Mouse (Mus musculus) 416B (cell line): ENCODE results near the gene Ttc30a2.
"Not testable (repeated sequence)": the region's sequence is repeated elsewhere in the genome, so short reads cannot be mapped to it uniquely, and the experiment has no call there.

Experiments used
- DNase-seq: peaks from one replicate; pipeline ENCODE4 v3.0.0; 2011; ENCODE audit warnings: low read depth

Ttc30a2 gene

DNA sequence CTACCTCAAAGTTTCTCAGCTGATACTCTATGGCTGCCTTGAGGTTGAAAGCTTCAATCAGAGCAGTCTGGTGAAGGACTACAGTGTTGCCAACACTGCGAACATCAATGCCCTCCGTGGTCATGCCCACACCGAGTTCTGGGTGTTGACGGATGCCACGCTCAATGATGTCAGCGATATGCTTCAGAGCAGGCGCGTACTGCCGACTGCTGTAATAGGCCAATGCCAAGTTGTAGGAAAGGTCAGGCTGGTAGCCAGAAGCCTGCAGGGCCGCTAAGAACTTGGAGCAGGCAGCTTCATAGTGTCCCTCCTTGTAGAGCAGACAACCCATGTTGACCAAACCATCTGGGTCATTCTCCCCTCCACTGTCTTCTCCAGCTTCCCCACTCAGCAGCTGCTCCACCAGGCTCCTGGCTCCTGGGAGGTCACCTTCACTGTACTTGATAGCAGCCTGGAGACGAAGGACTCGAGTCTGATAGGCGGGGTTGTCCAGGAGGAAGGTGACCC lies 3.0 kb upstream of the Ttc30a2 start:
- not testable (repeated sequence) for DNase-seq

DNA sequence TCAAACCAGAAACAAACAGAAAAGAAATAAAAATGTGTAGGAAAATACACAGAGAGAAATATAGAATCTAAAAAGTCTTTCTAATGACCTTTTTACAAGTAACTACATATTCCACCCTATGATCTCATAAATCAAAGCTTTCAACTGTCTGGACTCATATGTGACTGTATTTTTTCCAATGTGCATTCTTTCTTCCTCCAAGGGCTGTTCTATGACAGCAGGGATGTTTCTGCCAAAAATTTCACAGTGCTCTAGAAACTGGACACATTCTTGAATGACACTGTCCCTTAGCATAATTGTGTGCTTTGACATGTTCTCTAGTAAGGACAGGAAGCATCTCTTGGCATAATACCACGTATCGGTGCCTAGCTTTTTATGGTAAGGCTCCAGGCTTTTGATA lies 1.9 kb downstream of the Ttc30a2 start:
- DNase-seq, result not testable (repeated sequence)

DNA sequence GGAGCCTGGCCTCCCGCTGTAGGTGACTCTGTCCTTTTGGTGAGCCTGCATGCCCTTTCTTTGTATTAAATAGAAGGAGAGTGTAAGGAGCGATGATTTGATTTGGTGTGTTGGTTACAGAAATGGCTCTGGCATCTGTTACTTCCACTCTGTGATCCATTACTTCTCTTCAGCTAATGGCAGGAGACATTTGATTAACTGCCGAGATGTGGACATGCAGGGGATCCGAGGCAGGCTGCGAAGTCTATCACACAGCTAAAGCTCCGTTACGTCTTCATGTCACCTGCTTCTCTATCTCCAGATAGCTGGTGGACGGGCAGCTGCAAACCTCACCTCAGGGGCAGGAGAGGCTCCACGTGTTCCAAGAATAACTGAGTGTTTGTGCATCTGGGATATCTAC lies 3.8 kb downstream of the Ttc30a2 start:
- DNase-seq, result no peak

DNA sequence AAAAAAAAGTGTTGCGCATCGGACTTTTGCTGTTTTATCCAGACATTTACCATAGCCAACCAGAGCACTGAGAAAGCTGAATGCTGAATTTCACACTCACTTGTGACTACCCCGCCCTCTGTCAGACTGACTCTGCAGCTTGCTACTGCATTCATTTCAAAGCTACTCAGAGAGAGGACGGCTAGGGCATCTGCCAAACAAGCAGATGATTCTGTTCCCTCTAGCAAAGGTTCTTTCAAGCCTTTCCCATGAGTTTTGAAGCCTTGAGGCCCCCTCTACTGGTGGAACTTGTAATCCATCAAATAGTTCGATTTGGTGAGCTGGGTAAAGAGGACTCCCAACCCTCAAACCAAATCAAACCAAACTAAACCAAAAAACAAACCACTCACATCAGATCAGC lies 13.0 kb downstream of the Ttc30a2 start:
- DNase-seq, result peak; percentile 92

DNA sequence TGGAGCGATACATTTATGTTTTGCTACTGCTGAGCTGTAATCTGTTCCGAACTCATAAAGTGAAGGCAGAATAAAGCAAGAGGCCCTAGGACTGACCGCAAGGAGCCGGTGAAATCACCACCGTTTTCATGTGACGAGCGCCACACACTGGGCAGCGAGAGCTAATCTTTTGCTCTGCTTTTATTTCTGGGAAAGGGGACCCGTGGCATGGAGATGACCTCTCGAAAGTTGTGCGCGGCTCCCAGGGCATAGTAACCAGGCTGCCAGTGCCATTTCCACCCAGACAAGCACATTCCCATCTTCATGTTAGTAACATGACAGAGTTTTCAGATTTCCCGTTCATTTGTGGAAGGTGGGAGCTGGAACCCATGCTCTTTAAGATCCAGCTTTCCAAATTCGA lies 13.5 kb downstream of the Ttc30a2 start:
- DNase-seq, result peak; percentile 93

DNA sequence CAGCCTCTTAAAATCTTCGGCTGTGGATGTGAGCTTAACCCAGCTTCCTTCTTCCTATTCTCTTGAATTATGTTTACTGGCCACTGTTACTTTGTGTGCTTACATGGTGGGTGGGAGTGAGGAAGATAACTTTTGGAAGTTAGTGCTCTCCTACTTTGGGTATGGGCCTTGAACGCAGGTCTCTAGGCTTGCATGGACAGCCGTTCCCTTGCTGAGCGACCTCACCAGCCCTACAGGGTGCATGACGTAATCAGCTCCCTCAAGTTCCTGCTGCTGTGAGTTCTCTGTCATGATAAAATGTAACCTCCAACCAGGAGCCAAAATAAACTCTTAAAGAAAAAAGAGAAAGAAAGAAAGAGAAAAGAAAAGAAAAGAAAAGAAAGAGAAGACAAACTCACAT lies 13.9 kb downstream of the Ttc30a2 start:
- peak; percentile 81 for DNase-seq

DNA sequence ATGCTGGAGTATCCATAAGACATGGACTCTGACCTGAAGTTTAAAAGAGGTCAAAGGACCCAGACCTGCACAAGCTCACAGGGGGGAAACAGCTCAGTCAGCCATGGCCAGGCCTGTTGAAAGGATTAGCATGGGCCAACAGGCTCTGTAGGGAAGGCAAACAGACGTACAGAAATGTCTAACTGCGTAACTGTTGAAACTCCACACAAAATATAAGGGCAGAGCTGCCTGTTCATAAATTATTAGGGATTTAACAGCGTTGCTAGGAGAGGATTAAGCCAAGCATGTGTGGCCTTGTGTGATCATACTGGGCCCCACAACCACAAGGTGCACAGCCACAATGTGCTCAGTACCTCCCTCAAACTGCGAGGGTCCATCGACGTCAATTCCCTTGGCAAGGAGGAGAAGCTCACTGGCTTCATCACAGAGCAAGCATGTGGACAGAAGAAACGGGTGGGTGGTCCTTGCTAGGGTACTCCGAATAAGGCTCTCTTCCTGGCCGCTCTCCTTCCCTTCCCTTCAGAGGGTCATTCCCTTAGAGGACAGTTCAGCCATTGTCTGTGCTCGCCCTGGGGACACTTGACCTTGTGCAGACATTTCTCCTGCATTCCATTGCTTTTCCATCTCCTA lies 14.6 kb downstream of the Ttc30a2 start:
- DNase-seq, result no peak

DNA sequence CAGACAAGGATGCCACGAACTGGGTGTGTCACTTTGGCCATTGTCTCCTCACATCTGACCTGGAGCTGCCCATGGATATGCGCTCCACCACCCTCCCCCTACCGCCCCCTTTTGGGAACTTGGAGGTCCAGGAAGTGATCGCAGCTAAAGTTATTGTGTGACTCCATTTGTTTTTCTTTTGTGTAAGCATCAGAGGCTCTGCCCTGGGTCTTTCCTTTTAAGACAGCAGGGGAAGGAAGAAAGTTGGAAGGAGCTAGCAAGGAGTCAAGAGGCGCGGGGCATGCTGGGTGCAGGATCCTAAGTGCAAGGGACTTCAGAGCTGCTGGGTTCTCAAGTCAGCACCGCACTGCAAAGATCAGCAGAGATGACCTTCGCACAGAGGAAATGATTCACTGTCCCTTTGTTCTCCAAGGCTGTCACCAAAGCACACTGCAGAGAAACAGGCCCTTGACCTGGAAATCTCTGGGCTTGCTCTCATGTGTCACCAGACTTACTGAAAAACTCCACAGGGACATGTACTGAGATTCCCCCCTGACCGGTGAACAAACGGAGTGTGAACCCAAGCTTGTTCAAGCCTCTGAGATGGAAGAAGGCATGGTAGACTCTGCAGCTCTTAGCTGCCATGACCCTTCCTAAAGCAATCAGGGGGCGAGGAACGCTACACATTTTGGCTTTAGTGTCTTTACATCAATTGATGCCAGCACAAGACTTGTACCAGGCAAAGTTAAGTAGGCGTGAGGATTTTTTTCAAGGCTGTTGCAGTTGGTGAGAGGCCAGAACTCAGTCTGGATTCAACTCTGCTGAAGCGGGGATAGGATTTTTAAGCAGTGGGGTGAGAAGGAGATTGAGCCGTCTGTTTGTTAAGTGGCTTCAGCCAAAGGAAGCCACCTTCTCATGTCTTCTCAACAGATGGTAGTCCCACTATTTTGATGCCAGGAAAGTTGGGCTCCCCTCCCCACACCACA lies 17.3 kb downstream of the Ttc30a2 start:
- peak; percentile 89 for DNase-seq

DNA sequence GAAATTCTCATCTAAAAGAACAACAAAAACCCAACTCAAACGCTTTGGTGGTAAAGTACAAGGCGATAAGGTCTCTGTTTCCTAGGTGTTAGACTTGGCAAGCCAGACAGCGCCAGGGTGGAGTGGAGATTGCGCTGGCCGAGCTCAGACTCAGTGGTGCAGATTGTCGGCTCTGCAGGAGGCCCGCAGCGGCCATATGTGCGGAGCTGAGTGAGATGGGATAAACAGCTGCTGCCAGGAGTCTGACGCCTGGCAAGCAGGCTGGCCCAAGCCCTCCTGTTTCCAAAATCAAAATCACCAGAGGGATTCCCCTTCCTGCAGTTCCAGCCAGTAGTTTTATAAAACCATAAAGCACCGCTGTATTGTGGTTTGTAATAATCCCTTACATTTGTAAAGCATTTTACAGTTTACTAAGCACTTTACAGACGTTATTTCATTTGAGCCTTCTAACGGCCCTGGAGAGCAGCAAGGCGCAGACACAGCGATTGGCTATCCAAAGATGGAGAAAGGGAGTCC lies 18.1 kb downstream of the Ttc30a2 start:
- DNase-seq, result no peak

DNA sequence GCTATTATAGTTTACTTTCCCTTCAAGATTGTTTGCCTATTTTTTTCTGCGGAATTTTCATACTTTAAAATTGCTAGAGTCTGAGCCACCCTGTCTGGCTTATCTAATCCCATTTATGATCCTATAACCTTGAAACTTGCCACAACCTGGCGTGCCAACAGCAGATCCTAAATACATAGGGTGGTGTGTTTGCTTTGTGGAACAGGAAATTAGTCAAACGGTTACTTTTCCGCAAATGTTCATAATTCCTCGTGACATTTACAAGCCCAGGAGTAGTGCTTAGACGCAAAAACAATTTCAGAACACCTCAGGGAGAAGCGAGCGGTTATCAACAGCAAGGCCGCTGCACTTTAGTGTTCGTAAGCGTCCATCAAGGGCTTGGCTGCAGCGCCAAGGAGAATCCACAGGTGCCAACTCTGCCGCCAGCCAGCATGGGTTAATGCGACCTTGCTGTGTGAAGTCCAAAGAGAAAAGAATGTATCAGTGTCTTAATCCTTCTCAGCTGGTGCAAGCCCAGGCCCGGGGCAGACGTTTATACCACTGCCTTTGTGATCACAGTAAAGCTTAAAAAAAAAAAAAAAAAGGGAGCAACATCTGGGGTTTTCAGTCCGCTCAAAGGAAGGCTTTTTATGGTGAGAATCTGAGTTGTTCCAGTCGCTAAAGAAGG lies 18.7 kb downstream of the Ttc30a2 start:
- DNase-seq, result peak; percentile 67

DNA sequence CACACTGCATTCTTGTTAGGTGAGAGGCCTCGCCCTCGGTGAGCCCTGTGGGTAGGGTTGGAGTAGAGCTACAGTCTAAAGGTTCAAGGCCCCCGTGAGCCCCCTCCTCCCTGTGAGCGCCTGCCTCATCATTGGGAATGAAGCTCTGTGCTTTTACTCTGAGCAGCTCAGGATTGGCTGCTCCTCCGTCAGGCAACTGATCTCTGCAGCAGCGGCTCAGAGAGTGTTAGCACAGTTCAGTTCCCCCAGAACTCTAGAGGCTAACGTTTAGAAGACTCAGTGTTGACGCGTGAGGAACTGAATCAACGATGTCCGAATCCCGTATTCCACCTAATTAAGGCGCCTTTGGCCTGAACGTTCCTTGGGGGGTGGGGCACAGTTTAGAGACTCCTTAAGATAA lies 22.3 kb downstream of the Ttc30a2 start:
- no peak for DNase-seq

DNA sequence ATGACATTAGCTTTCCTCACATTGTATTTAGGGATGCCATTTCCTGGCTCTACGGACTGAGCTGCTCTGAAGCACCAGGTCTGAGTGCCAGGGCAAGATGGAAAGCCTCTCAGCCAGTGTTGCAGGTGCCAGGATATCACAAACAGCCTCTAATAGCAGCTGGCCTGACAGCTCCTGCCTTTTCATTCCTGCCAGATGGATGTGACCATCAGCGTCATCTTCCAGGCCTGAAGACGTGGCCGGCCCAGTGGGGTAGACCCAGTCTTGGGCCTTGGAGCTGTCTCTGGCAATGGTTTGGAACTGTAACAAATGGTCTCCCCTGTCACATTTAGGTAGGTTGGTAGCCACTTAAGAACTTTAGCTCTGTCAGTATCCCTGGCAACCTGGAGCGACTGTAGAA lies 24.6 kb downstream of the Ttc30a2 start:
- no peak for DNase-seq

DNA sequence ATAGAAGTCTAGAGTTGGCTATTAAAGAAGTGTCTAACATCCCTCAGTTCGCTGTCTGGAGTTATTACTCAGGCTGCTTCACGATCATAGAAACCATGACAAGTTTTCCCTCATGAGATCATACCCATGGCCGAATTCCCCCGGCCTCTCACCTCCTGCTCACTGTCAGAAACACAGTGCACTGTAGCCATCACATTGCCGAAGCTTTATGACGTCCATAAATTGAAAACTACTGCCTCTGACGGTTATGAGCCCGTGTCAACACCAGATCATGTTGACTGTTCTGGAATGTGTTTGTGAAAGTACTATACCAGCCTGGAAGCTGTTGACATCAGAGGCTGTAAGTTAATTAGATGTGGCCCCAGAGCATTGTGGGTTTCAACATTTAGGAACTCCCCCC lies 27.3 kb downstream of the Ttc30a2 start:
- no peak for DNase-seq

DNA sequence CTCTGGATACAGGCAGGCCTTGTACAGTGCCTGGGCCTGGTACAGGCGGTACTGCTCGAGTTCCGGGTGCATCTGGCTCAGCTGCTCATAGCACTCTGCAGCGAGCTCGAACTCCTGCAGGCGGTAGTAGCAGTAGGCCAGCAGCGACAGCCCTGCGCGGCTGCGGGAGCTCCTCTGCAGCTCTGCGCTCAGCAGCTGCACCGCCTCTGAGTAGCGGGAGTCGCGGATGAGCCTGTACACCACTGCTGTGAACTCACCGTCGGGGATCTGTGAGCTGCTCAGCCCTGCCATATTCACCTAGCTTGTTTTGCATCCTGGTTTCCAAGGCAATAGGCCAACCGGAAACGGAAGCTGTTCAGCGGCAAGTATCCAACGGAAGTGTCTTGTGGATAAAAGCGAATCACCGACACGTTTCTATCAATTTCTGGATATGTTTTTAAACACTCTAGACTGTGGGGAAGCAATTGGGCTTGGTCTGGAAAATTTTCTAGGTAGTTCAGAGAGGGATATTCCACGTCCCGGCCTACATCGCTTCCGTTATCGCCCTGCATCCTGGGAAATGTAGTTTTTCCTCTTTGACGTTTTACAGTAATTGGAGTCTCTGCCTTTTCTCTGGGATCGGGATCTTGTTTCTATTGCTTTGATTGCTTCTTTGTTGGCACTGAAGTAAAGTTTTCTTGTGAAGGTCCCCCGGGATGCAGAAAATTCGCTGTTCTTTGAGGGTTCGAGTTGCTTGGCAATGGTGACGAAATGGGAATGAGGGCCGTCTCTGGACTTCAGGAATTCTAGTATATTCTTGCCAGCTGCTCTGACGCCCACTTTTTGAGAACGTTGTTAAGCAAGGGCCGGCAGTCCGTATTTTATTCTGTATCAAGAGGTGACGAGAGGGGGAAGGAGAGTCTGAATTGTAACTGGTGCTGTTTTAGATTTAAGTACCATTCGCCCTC lies 39.6 kb downstream of the Ttc30a2 start, which contains the start of gene Ttc30b:
Gene Ttc30b, minus strand, starts transcription at position 469 of the 947 bp plus-strand sequence.
- peak; percentile 84 for DNase-seq

DNA sequence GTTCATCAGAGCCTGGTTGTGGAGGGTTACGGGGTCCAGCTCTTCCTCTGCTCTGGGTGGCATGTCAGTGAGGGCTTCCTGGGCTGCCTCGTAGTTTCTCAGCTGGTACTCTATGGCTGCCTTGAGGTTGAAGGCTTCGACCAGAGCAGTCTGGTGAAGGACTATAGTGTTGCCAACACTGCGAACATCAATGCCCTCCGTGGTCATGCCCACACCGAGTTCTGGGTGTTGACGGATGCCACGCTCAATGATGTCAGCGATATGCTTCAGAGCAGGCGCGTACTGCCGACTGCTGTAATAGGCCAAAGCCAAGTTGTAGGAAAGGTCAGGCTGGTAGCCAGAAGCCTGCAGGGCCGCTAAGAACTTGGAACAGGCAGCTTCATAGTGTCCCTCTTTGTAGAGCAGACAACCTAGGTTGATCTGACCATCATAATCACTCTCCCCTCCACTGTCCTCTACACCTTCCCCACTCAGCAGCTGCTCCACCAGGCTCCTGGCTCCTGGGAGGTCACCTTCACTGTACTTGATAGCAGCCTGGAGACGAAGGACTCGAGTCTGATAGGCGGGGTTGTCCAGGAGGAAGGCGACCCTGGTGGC lies 40.4 kb downstream of the Ttc30a2 start:
- not testable (repeated sequence) for DNase-seq

DNA sequence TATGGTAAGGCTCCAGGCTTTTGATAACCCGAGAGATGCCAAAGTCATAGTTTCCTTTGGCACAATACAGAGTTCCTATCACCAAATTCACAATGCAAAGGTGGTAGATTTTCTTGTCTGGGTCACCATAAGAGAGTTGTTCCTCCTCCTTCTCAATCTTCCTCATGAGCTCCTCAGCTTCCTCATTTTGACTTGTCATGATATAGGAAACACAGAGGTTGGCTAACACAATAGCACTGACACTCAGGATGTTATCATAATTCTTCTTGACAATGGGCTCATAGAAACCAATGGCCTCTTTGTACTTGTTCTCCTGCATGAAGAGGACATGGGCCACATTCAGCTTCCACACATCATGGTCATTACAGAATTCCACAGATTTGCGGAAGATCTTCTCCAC lies 41.3 kb downstream of the Ttc30a2 start:
- DNase-seq, result not testable (repeated sequence)

DNA sequence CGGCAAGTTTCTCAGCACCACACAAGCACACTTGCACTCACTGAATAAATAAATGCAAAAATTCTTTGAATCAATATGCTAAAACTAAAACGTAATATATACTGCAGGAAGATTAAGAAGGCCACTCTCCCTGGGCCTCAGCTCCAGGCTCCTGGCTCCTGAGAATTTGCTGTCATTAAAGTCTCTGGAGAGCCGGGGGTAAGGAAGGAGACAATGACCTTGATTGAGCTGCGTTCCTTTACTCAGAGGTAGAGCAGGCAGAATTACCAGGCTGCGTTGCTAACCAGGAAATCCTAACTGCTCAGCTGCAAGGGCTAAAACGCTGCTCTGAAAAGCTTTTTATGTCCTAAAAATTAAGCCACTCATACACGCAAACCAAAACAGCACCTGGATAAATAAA lies 44.4 kb downstream of the Ttc30a2 start:
- DNase-seq, result no peak

DNA sequence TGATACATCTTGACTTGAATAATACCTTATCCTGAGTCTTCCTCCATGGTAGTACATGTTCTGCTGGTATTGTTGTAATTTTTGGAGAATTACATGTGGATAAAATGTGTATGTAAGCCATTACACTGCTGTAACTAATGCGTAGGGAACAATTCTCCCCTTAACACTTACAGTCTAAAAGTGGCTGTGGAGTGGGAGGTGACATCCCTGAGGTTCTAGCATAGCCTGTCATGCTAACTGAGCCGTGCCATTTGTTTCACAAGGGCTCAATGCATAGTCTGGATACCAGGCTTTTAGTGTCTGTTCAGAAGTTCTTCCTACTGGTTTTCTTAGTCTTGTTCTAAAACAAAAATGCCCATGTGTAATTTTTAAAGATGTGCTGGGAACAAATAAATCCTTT lies 47.0 kb downstream of the Ttc30a2 start:
- DNase-seq, result no peak

DNA sequence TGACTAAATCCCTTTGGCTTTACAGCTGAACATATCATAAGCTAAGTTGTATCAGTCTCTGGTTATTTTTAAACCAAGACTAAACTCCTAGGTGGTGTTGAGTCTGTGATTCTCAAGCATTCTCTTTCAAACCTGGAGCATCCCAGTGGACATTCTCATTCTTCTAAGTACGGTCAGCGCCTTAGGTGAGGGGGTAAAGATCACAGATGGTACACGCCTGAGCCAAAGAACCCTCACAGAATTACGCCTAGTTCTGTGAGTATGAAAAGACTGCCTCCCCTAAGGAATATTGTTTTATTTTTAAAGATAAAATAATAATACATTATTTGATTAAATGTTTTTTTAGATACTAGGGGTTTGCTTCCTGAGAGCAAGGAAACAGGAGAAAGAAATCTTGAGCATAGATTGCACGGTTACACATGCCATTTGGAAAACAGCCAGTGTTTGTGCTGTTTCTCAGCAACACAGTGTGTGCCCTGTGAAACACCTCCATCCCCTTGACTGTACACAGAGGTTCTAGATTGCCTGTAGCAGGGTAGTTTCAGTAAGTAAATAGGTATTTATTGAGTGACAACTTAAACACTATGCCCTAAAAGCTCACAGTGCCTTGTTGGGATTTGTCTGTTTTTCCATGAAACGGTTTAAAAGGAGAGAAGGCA lies 48.1 kb downstream of the Ttc30a2 start:
- no peak for DNase-seq

DNA sequence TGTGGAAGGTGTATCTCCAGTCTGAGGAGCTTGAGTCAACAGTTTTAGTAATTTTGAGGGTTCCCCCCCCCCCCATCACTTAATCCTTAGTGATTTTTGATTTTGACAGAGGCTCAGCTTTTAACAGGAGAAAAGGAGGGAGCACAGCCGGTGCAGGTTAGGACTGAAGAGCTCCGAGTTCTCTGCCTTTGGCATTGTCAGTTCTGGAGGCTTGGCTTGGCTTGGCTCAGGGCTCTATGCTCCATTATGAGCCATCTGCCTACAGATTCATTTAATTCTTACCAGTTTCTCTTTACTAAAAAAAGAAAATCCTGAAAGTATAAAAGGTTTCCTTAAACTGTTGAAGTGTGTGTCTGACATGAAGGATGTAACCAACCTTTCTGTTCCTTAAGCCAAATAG lies 48.8 kb downstream of the Ttc30a2 start:
- DNase-seq, result no peak
